Comparison of ENCODE assay signal across 17 mouse cellular contexts in the genomic region with DNA sequence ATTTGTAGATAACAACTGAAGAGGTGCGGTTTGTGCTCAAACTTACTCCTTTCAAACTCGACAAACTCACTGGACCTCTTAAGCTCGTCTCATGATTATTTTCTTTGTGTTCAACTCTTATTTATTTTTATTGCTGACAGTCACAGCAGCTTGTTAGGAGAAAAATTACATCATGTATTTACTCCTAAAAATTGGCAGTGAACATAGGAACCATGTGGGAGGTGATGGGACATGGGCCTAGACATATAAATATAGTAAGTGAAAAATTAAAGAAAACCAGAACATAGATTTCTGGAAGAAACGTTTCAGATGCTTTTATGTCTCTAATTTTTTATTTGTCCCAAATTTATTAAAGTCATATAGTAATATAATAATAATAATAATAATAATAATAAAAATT.
"Had no signal": no experiment of that assay in that cellular context is flagged by ENCODE, and none has a peak within 500 bp of the region (broad histone marks: within the 10 kb centered on the region; RNA-seq: fewer than 3 reads in every experiment).

No protein-coding gene starts in this region.

- H3K27ac ChIP-seq: left cerebral cortex, adult 2 months; limb, embryonic 12.5 days; limb, embryonic 15.5 days; liver, embryonic 14.5 days had no signal

- H3K9ac ChIP-seq: limb, embryonic 12.5 days; limb, embryonic 15.5 days; liver, embryonic 14.5 days; liver, postnatal 0 days had no signal

- ATAC-seq: intestine, postnatal 0 days; liver, postnatal 0 days had no signal

- H3K27me3 ChIP-seq: limb, embryonic 12.5 days; limb, embryonic 15.5 days had no signal

- H3K4me3 ChIP-seq: left cerebral cortex, adult 2 months; limb, embryonic 12.5 days; limb, embryonic 15.5 days had no signal

- H3K36me3 ChIP-seq: limb, embryonic 12.5 days; limb, embryonic 15.5 days had no signal

- DNase-seq: kidney, adult 2 months; kidney, postnatal 14 days; kidney, postnatal 4 days; layer of hippocampus, adult 9-11 months; layer of hippocampus, postnatal 36 days; left cerebral cortex, postnatal 4 days; liver, postnatal 0 days; midbrain, embryonic 14.5 days; thymus, adult 18-20 months; thymus, postnatal 36 days had no signal

- H3K4me1 ChIP-seq: limb, embryonic 12.5 days; limb, embryonic 15.5 days had no signal

- H3K9me3 ChIP-seq: limb, embryonic 12.5 days; limb, embryonic 15.5 days had no signal

- H3K4me2 ChIP-seq: limb, embryonic 12.5 days; limb, embryonic 15.5 days; liver, embryonic 11.5 days; midbrain, embryonic 11.5 days had no signal
